Mouse (Mus musculus) kidney, postnatal 0 days (tissue): ENCODE results near the gene Gm28051. TPM values are rescaled to one million over a fixed set of nuclear protein-coding genes. Genes with fewer than 3 reads are reported as not detected.
A peak's percentile ranks its signal among the peaks of the same experiment; 100 is the strongest.

Experiments used
- ATAC-seq: fragments of 200-750 bp; cut with Nextera tagmentation; replicated peaks from 2 replicates; pipeline ENCODE4 v1.8.0; 2017; ENCODE audit warnings: low read depth, moderate number of reproducible peaks, moderate TSS enrichment, moderate library complexity; ENCODE audit not compliant: low FRiP score
- DNase-seq: peaks from one replicate; pipeline ENCODE4 v3.0.0-alpha.2; 2016; ENCODE audit warnings: low spot score
- H3K27ac ChIP-seq: fragments of 300-500 bp; sonication (generic); 2 replicates; pipeline ENCODE4 v1.5.1; 2014; ENCODE audit warnings: mild to moderate bottlenecking
- H3K27me3 ChIP-seq: fragments of 300-500 bp; sonication (generic); 2 replicates; pipeline ENCODE4 v1.6.1; 2014; ENCODE audit warnings: low read length, mixed read lengths; ENCODE audit not compliant: insufficient read depth
- H3K36me3 ChIP-seq: fragments of 300-500 bp; sonication (generic); 2 replicates; pipeline ENCODE4 v1.6.1; 2014; ENCODE audit warnings: low read length, mixed read lengths; ENCODE audit not compliant: insufficient read depth
- H3K4me1 ChIP-seq: fragments of 300-500 bp; sonication (generic); replicated peaks from 2 replicates; pipeline ENCODE4 v1.6.1; 2014; ENCODE audit warnings: antibody characterized with exemption, low read length, mixed read lengths; ENCODE audit not compliant: insufficient read depth
- H3K4me2 ChIP-seq: fragments of 300-500 bp; sonication (generic); 2 replicates; pipeline ENCODE4 v1.6.1; 2014; ENCODE audit warnings: mild to moderate bottlenecking, low read length, moderate library complexity, mixed read lengths
- H3K4me3 ChIP-seq: fragments of 300-500 bp; sonication (generic); replicated peaks from 2 replicates; pipeline ENCODE4 v1.5.1; 2014; ENCODE audit warnings: low read depth, low read length
- H3K9ac ChIP-seq: fragments of 300-500 bp; sonication (generic); 2 replicates; pipeline ENCODE4 v1.6.1; 2014; ENCODE audit warnings: low read depth, low read length
- H3K9me3 ChIP-seq: fragments of 300-500 bp; sonication (generic); replicated peaks from 2 replicates; pipeline ENCODE4 v1.6.1; 2016; ENCODE audit warnings: low read length, inconsistent platforms, mixed read lengths
- CTCF ChIP-seq: IDR thresholded peaks from 2 replicates; pipeline ENCODE4 v1.5.1; 2016; ENCODE audit warnings: antibody characterized with exemption, low read depth, mild to moderate bottlenecking, moderate library complexity
- WGBS: fragments of 180-500 bp; shearing (Covaris S2); extraction: QIAGEN DNeasy Blood & Tissue Kit; methylation state at CpG from one replicate; pipeline ENCODE4 v1.1.7; 2014; 5-methylcytosine and 5-hydroxymethylcytosine counted together
- microRNA counts: library from miRNA; unstranded; fragments of <30 nt; microRNA quantifications from one replicate; lab custom pipeline; 2015
- microRNA-seq: library from miRNA; unstranded; fragments of <30 nt; microRNA quantifications from one replicate; pipeline ENCODE4, GENCODE M21; 2016
- polyA plus RNA-seq: library from polyadenylated mRNA; unstranded; fragments of >200 nt; fragmentation: Nextera tagmentation; extraction: Ambion mirVana; gene quantifications from 2 replicates; pipeline ENCODE4 v1.2.1, GENCODE M21; 2015

Gene Gm28051
- polyA plus RNA-seq, 1 experiment from 2014 or later = not detected

GRCm38 (mm10) chr12:102674556-102674955 lies 83.0 kb downstream of the Gm28051 start:
- DNase-seq (no peak), ATAC-seq (no peak)
- H3K9ac ChIP-seq = no peak overlapping the region
- WGBS = 81% methylated on average over 10 of the region's 10 CpGs
- H3K27ac ChIP-seq = no peak overlapping the region
- TF ChIP-seq CTCF = no peak
- no peaks in the 10 kb centered on the region for H3K27me3 ChIP-seq
- no peak overlapping the region for H3K4me3 ChIP-seq
- no peaks in the 10 kb centered on the region for H3K36me3 ChIP-seq
- H3K4me1 ChIP-seq = peaks cover 13% of the 10 kb centered on the region; the same call in 1 of the 2 replicates
- no peak overlapping the region for H3K4me2 ChIP-seq
- no peaks in the 10 kb centered on the region for H3K9me3 ChIP-seq

- Histone ChIP-seq H3K9me3 (no peaks in the 10 kb centered on the region), H3K36me3 (no peaks in the 10 kb centered on the region), H3K9ac (no peak overlapping the region), H3K4me3 (no peak overlapping the region), H3K4me2 (no peak overlapping the region), H3K27ac (no peak overlapping the region), H3K4me1 (peaks cover 13% of the 10 kb centered on the region; the same call in 1 of the 2 replicates), H3K27me3 (no peaks in the 10 kb centered on the region)
- DNase-seq (no peak), ATAC-seq (no peak)
- WGBS = 94% methylated on average over 13 of the region's 13 CpGs
- no peak for TF ChIP-seq CTCF
These were observed 83.4 kb downstream of the Gm28051 start for GRCm38 (mm10) chr12:102674123-102674522.

- H3K4me1 ChIP-seq = peaks cover 10% of the 10 kb centered on the region; the same call in 1 of the 2 replicates
- H3K4me2 ChIP-seq = no peak overlapping the region
- H3K36me3 ChIP-seq = no peaks in the 10 kb centered on the region
- H3K4me3 ChIP-seq = no peak overlapping the region
- no peak for TF ChIP-seq CTCF
- ATAC-seq (no peak), DNase-seq (no peak)
- H3K27ac ChIP-seq = no peak overlapping the region
- WGBS = 77% methylated on average over 20 of the region's 20 CpGs
- no peak overlapping the region for H3K9ac ChIP-seq
- no peaks in the 10 kb centered on the region for H3K27me3 ChIP-seq
- no peaks in the 10 kb centered on the region for H3K9me3 ChIP-seq
These were observed 84.4 kb downstream of the Gm28051 start for GRCm38 (mm10) chr12:102672857-102673839.

GRCm38 (mm10) chr12:102672176-102672575 lies 85.4 kb downstream of the Gm28051 start:
- Histone ChIP-seq H3K4me3 (no peak overlapping the region), H3K4me1 (peaks cover 10% of the 10 kb centered on the region; the same call in 1 of the 2 replicates), H3K9ac (no peak overlapping the region), H3K27me3 (no peaks in the 10 kb centered on the region), H3K27ac (no peak overlapping the region), H3K4me2 (no peak overlapping the region), H3K36me3 (no peaks in the 10 kb centered on the region), H3K9me3 (no peaks in the 10 kb centered on the region)
- TF ChIP-seq CTCF = no peak
- DNase-seq = no peak
- ATAC-seq = no peak
- 24% methylated on average over 8 of the region's 8 CpGs for WGBS

GRCm38 (mm10) chr12:102670848-102671247 lies 86.7 kb downstream of the Gm28051 start:
- Histone ChIP-seq H3K27me3 (no peaks in the 10 kb centered on the region), H3K4me2 (no peak overlapping the region), H3K4me3 (no peak overlapping the region), H3K9ac (no peak overlapping the region), H3K36me3 (no peaks in the 10 kb centered on the region), H3K4me1 (peaks cover 12% of the 10 kb centered on the region; the same call in 1 of the 2 replicates), H3K9me3 (no peaks in the 10 kb centered on the region), H3K27ac (no peak overlapping the region)
- TF ChIP-seq CTCF = no peak
- WGBS = 68% methylated on average over 8 of the region's 8 CpGs
- DNase-seq = no peak
- no peak for ATAC-seq

MicroRNAs within 50 kb of the gene (microRNA counts, 519-probe panel; counts per million panel counts)
- microRNA mmu-miR-1936 (lab: Ali Mortazavi, UCI) = 330 counts per million, percentile 68 among the panel's probes with 10 or more counts

Small RNA genes within 50 kb of the gene (microRNA-seq; reads per million reads assigned to microRNA genes)
- gene Mir1936 = not detected

Other genes with a start within 250 kb of the Gm28051 start
- gene Chga, start 202.8 kb downstream of the Gm28051 start, polyA plus RNA-seq = 0.51 and 0.54 TPM in 2 replicates
- 16.1 and 17.8 TPM in 2 replicates for gene Itpk1, start 52.8 kb downstream of the Gm28051 start, polyA plus RNA-seq
- gene Moap1, start 14.1 kb downstream of the Gm28051 start, polyA plus RNA-seq = 13.8 and 20.7 TPM in 2 replicates
- gene Tmem251, start 14.0 kb downstream of the Gm28051 start, polyA plus RNA-seq = 15.0 and 15.2 TPM in 2 replicates
- 22.2 and 23.1 TPM in 2 replicates for gene Gon7, start within 50 bp of the Gm28051 start, polyA plus RNA-seq
- gene Ubr7, start 202 bp upstream of the Gm28051 start, polyA plus RNA-seq = 30.8 and 32.4 TPM in 2 replicates
- gene Gm20604, start 907 bp upstream of the Gm28051 start, polyA plus RNA-seq = 20.5 and 22.0 TPM in 2 replicates
- 13.2 and 15.5 TPM in 2 replicates for gene Btbd7, start 120.7 kb upstream of the Gm28051 start, polyA plus RNA-seq
- gene Cox8c, start 141.6 kb upstream of the Gm28051 start, polyA plus RNA-seq = not detected in 2 replicates
- 0.07 and 0.11 TPM in 2 replicates for gene Unc79, start 191.1 kb upstream of the Gm28051 start, polyA plus RNA-seq